Mouse (Mus musculus): ENCODE results near the gene Pex6. TPM values are rescaled to one million over a fixed set of nuclear protein-coding genes. Genes with fewer than 3 reads are reported as not detected.

Gene Pex6
- polyA plus RNA-seq, 1 experiment = 74.9 TPM

GRCm38 (mm10) chr17:46734055-46734454 is 22.8 kb downstream of the Pex6 start:
- no peak overlapping the region for H3K4me3 ChIP-seq (ENCODE audit: low read depth, low read length)
- no peak overlapping the region for H3K27ac ChIP-seq (ENCODE audit: insufficient read depth, low read depth, low read length)
- H3K27me3 ChIP-seq (ENCODE audit: control insufficient read depth, insufficient read depth, low read length) = no peaks in the 10 kb centered on the region
- no peak for TF ChIP-seq POLR2A (IDR thresholded peaks at IDR 0.05; ENCODE audit: low read depth, low read length)
- TF ChIP-seq CTCF (IDR thresholded peaks at IDR 0.05; ENCODE audit: extremely low read depth, insufficient read length, insufficient replicate concordance, low read depth, low read length) = no peak
- peaks cover 5% of the 10 kb centered on the region; the same call in 1 of the 2 replicates for H3K36me3 ChIP-seq (ENCODE audit: control insufficient read depth, insufficient read depth, low read length)
- H3K4me1 ChIP-seq (ENCODE audit: control insufficient read depth, insufficient read depth, insufficient read length, low read length) = no peaks in the 10 kb centered on the region; the same call in 1 of the 2 replicates
- 76% methylated on average over 3 of the region's 3 CpGs for WGBS

GRCm38 (mm10) chr17:46735287-46735686 is 24.0 kb downstream of the Pex6 start:
- Histone ChIP-seq H3K27ac (ENCODE audit: insufficient read depth, low read depth, low read length) (no peak overlapping the region), H3K27me3 (ENCODE audit: control insufficient read depth, insufficient read depth, low read length) (no peaks in the 10 kb centered on the region), H3K36me3 (ENCODE audit: control insufficient read depth, insufficient read depth, low read length) (peaks cover 5% of the 10 kb centered on the region; the same call in 1 of the 2 replicates), H3K4me3 (ENCODE audit: low read depth, low read length) (no peak overlapping the region), H3K4me1 (ENCODE audit: control insufficient read depth, insufficient read depth, insufficient read length, low read length) (no peaks in the 10 kb centered on the region; the same call in 1 of the 2 replicates)
- 85% methylated on average over 7 of the region's 7 CpGs for WGBS
- TF ChIP-seq POLR2A (IDR thresholded peaks at IDR 0.05; ENCODE audit: low read depth, low read length) (no peak), CTCF (IDR thresholded peaks at IDR 0.05; ENCODE audit: extremely low read depth, insufficient read length, insufficient replicate concordance, low read depth, low read length) (no peak)

DNA sequence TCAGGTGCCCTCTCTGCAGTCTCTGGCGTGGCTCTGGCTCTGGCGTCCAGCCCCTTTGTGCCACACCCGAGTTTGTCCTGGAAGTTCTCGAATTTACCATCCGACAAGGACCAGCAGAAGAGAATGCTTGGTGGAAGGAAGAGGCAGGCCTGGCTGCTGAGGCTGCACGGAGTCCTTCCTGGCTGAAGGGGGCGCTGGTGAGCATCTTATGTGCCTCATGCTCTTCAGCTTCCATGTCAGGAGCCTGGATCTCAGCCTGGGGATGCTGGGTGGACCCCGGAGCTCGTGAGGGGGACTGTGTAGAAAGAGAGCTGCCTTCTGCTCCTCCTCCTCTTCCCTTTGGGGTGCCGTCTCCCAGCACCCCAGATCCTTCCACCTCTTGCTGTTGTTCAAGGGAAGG is 24.9 kb downstream of the Pex6 start:
- no peak for TF ChIP-seq POLR2A (IDR thresholded peaks at IDR 0.05; ENCODE audit: low read depth, low read length)
- peak; percentile 57 for TF ChIP-seq CTCF (IDR thresholded peaks at IDR 0.05; ENCODE audit: extremely low read depth, insufficient read length, insufficient replicate concordance, low read depth, low read length)
- Histone ChIP-seq H3K4me1 (ENCODE audit: control insufficient read depth, insufficient read depth, insufficient read length, low read length) (no peaks in the 10 kb centered on the region; the same call in 1 of the 2 replicates), H3K4me3 (ENCODE audit: low read depth, low read length) (no peak overlapping the region), H3K27ac (ENCODE audit: insufficient read depth, low read depth, low read length) (no peak overlapping the region), H3K27me3 (ENCODE audit: control insufficient read depth, insufficient read depth, low read length) (no peaks in the 10 kb centered on the region), H3K36me3 (ENCODE audit: control insufficient read depth, insufficient read depth, low read length) (peaks cover 7% of the 10 kb centered on the region; the same call in 1 of the 2 replicates)
- 75% methylated on average over 10 of the region's 10 CpGs for WGBS

DNA sequence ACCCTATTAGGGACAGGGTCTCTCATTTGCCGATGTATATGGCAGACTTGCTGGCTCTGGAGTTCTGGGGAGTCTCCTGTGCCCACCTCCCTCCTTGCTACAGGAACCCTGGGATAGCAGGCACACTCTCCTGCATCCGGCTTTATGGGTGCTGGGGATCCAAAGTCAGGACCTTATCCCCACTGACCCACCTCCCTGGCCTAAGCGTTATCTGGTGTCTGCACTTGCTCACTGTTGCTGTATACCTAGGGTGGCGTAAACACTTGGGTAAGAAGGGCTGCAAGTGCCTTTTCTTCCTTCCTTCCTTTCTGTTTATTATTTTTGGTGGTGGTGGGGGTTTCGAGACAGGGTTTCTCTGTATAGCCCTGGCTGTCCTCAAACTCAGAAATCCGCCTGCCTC is 30.0 kb downstream of the Pex6 start:
- Histone ChIP-seq H3K4me3 (ENCODE audit: low read depth, low read length) (no peak overlapping the region), H3K27ac (ENCODE audit: insufficient read depth, low read depth, low read length) (no peak overlapping the region), H3K36me3 (ENCODE audit: control insufficient read depth, insufficient read depth, low read length) (peaks cover 21% of the 10 kb centered on the region), H3K4me1 (ENCODE audit: control insufficient read depth, insufficient read depth, insufficient read length, low read length) (no peaks in the 10 kb centered on the region), H3K27me3 (ENCODE audit: control insufficient read depth, insufficient read depth, low read length) (no peaks in the 10 kb centered on the region)
- WGBS = 94% methylated on average over 6 of the region's 6 CpGs
- TF ChIP-seq CTCF (IDR thresholded peaks at IDR 0.05; ENCODE audit: extremely low read depth, insufficient read length, insufficient replicate concordance, low read depth, low read length) = no peak
- no peak for TF ChIP-seq POLR2A (IDR thresholded peaks at IDR 0.05; ENCODE audit: low read depth, low read length)

- 87% methylated on average over 9 of the region's 9 CpGs for WGBS
- Histone ChIP-seq H3K36me3 (ENCODE audit: control insufficient read depth, insufficient read depth, low read length) (peaks cover 25% of the 10 kb centered on the region), H3K27ac (ENCODE audit: insufficient read depth, low read depth, low read length) (no peak overlapping the region), H3K4me1 (ENCODE audit: control insufficient read depth, insufficient read depth, insufficient read length, low read length) (no peaks in the 10 kb centered on the region), H3K27me3 (ENCODE audit: control insufficient read depth, insufficient read depth, low read length) (no peaks in the 10 kb centered on the region), H3K4me3 (ENCODE audit: low read depth, low read length) (no peak overlapping the region)
- no peak for TF ChIP-seq POLR2A (IDR thresholded peaks at IDR 0.05; ENCODE audit: low read depth, low read length)
- TF ChIP-seq CTCF (IDR thresholded peaks at IDR 0.05; ENCODE audit: extremely low read depth, insufficient read length, insufficient replicate concordance, low read depth, low read length) = no peak
These were observed 31.7 kb downstream of the Pex6 start for GRCm38 (mm10) chr17:46742986-46743385.

DNA sequence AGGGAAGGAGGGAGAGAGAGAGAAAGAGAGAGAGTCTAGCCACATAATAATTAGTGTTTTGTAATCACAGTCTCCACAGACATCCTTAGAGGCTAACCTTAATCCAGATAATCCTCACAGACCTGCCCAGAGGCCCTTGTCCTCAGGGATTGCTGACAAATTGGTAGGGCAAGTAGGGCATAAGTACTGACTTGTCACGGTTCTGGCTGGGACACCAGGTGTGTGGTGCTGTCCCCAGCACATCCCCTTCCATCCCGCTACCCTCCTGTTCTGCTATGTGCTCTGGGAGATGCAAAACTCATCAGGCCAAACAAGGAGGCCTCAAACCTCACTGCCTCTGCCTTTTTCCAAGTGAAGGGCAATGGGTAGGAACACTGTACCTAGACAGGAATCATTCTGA is 34.2 kb downstream of the Pex6 start:
- Histone ChIP-seq H3K27ac (ENCODE audit: insufficient read depth, low read depth, low read length) (no peak overlapping the region), H3K4me1 (ENCODE audit: control insufficient read depth, insufficient read depth, insufficient read length, low read length) (no peaks in the 10 kb centered on the region), H3K27me3 (ENCODE audit: control insufficient read depth, insufficient read depth, low read length) (no peaks in the 10 kb centered on the region), H3K4me3 (ENCODE audit: low read depth, low read length) (no peak overlapping the region), H3K36me3 (ENCODE audit: control insufficient read depth, insufficient read depth, low read length) (peaks cover 25% of the 10 kb centered on the region)
- WGBS = 83% methylated on average over 2 of the region's 2 CpGs
- TF ChIP-seq CTCF (IDR thresholded peaks at IDR 0.05; ENCODE audit: extremely low read depth, insufficient read length, insufficient replicate concordance, low read depth, low read length) = no peak
- no peak for TF ChIP-seq POLR2A (IDR thresholded peaks at IDR 0.05; ENCODE audit: low read depth, low read length)

DNA sequence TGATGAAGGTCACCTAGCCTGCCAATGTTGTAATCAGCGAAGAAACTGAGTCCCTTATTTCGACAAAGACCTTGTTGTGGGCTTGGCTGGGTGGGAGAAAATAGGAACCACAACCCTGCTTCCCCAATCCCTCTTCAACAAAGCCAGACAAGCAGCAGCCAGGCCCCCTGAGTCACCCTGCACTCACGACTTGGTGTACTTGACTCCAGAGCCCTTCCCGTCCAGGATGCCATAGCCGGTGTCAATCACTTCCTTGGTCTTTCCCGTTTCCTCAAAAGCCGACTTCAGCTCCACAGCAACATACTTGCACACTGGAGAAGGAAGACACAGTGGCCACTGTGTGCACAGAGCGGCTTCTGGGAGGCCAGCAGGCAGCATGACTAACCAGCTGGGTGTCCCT is 36.0 kb downstream of the Pex6 start:
- peaks cover 17% of the 10 kb centered on the region for H3K36me3 ChIP-seq (ENCODE audit: control insufficient read depth, insufficient read depth, low read length)
- WGBS = 82% methylated on average over 8 of the region's 8 CpGs
- peaks cover 3% of the 10 kb centered on the region; the same call in 1 of the 2 replicates for H3K4me1 ChIP-seq (ENCODE audit: control insufficient read depth, insufficient read depth, insufficient read length, low read length)
- no peak for TF ChIP-seq CTCF (IDR thresholded peaks at IDR 0.05; ENCODE audit: extremely low read depth, insufficient read length, insufficient replicate concordance, low read depth, low read length)
- TF ChIP-seq POLR2A (IDR thresholded peaks at IDR 0.05; ENCODE audit: low read depth, low read length) = no peak
- H3K27ac ChIP-seq (ENCODE audit: insufficient read depth, low read depth, low read length) = no peak overlapping the region
- no peaks in the 10 kb centered on the region for H3K27me3 ChIP-seq (ENCODE audit: control insufficient read depth, insufficient read depth, low read length)
- H3K4me3 ChIP-seq (ENCODE audit: low read depth, low read length) = no peak overlapping the region

Data from small intestine, adult 2 months (tissue).